Mouse (Mus musculus) T-helper 1 cell (primary cell): ENCODE measurements around the gene Mark3.

Source experiments
- in situ Hi-C: fragments of 300-600 bp; cut with MboI, MseI; formaldehyde crosslinking; loops from one replicate; pipeline ENCODE4 v1.15.1; 2025; ENCODE audit warnings: high pct_unique_total_duplicates

The Mark3 gene

GRCm38 (mm10) chr12:111694271-111694781 lies 120.0 kb downstream of the Mark3 start:
- in situ Hi-C loops = no loop called here

GRCm38 (mm10) chr12:111694880-111695804 lies 120.8 kb downstream of the Mark3 start:
- in situ Hi-C loops = no loop called here

GRCm38 (mm10) chr12:111696239-111696638 lies 121.9 kb downstream of the Mark3 start:
- in situ Hi-C loops = no loop called here

GRCm38 (mm10) chr12:111697708-111698107 lies 123.4 kb downstream of the Mark3 start:
- in situ Hi-C loops = no loop called here

GRCm38 (mm10) chr12:111698346-111698913 lies 124.1 kb downstream of the Mark3 start:
- in situ Hi-C loops = no loop called here

- in situ Hi-C loops = no loop called here
These were observed 125.2 kb downstream of the Mark3 start for GRCm38 (mm10) chr12:111699542-111699941.

- in situ Hi-C loops = loop anchor here (5.0 kb wide), 1 partner anchor 34 kb away; no protein-coding TSS in a partner anchor
These were observed 126.7 kb downstream of the Mark3 start for GRCm38 (mm10) chr12:111700920-111701458.

GRCm38 (mm10) chr12:111703301-111703700 lies 129.0 kb downstream of the Mark3 start:
- in situ Hi-C loops = loop anchor here (5.0 kb wide), 1 partner anchor 36 kb away; no protein-coding TSS in a partner anchor

GRCm38 (mm10) chr12:111704609-111705008 lies 130.3 kb downstream of the Mark3 start:
- in situ Hi-C loops = loop anchor here (5.0 kb wide), 1 partner anchor 37 kb away; no protein-coding TSS in a partner anchor

- in situ Hi-C loops = no loop called here
These were observed 131.1 kb downstream of the Mark3 start for GRCm38 (mm10) chr12:111705186-111705973.
